Mouse (Mus musculus) adrenal gland, postnatal 14 days (tissue): ENCODE results near the gene 3110040M04Rik. TPM values are rescaled to one million over a fixed set of nuclear protein-coding genes. Genes with fewer than 3 reads are reported as not detected.
A peak's percentile ranks its signal among the peaks of the same experiment; 100 is the strongest.

Experiments used
- DNase-seq: peaks from one replicate; pipeline ENCODE4 v3.0.0; 2021; ENCODE audit warnings: mixed read lengths
- total RNA-seq: library from RNA; stranded (reverse); gene quantifications from 2 replicates; pipeline ENCODE4 v1.2.3, GENCODE M21; 2021

3110040M04Rik gene
- total RNA-seq, 1 experiment from 2014 or later, result not detected

DNA sequence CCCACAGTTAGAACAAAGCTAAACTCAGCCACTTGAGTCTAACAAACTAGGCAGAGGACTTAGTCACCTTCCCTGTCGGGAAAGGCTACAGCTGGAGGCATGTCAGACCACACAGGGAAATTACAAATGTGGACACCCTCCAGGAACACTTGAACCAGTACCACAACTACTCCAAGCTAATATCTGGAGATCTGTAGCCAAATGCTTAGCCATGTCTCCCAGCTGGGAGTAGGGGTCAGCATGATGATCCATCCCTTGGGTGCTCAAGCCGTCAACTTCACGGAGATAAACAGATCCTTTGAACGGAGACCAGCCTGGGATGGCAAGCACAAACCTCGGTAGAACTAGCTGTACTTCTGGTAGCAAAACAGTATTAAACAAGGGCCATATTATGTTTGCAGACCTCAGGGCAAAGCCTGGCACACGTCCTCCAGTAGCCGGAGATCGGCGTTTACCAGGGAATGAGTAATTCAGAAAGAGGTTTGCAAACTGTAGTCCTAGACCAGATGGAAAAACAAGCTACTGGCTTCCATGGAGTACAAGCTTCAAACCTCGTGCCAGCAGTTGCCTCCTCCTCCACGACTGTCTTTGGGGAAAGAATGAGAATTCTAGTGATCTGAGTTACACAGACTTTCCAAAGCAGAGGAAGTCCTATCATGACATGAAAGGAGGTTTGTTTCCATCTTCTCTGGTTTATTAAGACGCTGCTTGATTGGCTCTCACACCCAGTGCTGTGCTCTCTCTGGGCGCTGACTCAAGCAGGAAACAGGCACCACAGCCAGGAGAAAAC is 32.4 kb downstream of the 3110040M04Rik start:
- no peak for DNase-seq

DNA sequence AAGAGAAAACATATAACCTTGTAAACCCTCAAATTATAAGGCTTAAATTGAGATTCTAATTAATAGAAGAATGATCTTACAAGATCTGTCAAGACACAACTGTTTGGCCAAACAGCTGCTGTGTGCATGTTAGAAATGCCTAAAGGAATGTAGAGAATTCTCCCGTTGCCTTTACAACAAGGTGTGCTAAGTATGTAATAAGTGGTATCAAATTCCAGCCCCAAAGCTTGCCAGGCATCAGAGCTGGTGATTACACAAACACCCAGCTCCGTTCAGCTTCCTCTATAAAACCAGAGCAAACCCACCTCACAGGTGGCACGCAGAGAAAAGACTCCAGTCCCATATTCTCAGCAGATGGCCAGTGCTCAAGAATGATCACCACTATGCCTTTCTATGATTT is 33.9 kb downstream of the 3110040M04Rik start:
- no peak for DNase-seq

DNA sequence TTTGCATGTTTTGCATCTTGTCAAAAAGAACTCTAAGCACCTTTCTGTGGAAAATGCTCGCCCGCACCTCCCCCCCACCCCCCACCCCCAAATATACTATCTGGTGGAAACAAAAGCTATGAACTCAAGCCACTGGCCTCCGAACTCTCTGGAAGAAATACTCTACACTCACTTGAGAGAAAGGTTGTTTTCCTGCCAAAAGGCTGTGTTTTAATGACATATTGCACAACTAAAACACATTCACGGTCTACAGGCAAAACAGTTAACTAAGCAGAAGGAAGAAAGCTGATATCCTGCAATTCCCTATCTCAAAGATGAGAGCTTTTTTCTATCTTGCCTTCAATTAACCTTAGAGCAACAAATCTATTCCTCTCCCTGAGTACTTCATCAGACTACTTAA is 39.4 kb downstream of the 3110040M04Rik start:
- DNase-seq, result no peak

DNA sequence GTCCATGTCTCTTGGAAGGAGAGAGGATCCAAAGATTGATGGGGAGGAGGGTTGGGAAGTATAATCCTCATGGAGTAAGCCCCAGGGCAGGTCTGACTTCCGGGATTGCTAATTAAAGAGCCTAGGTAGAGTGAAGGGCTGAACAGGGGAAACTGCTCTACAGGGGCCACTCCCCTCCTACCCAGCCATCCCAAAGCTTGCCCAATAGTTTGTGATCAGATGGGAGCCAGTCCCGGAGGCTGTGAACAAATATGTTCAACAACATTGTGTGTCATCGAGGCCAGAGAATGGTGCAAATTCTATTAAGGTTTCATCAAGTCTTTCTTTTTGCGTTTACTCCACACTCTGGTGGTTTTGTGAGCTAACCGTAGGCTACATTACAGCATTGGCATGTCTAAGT is 40.1 kb downstream of the 3110040M04Rik start:
- DNase-seq, result no peak

DNA sequence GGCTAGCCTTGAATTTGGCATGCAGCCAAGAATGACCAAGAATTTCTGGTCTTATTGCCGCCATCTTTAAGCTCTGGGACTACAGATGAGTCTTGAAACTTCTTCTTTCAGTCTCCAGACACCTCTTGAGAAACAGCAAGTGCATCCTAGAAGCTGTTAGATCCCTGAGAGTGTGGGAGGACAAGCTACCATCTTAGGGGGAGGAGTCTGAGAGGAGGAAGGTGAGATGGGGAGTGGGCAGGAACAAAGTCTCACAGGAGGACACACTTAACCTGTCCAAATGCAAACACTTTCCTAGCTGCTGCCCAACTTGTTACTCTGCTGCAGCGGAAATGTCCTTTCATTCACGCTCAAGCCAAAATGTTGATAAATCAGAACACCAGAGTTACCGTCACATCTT is 40.8 kb downstream of the 3110040M04Rik start:
- DNase-seq, result no peak

DNA sequence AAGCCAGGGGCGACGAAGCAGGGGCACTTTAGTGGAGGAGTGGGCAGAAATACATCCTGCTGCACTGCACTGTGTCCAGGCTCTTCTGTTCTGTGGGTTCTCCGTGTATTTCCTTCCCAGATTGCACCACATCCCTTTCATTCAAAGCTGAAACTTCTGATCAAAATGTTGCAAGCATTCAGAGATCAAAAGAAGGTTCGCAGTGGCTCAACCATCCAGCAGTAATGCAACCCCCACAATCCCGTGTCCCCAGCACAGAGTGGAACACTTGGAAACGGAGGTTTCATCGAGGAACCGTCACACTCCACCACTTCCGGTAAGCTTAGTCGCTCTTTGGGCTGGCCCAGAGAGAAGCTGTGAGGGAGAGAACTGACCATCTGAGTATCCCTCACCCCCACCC is 41.2 kb downstream of the 3110040M04Rik start:
- DNase-seq, result no peak

DNA sequence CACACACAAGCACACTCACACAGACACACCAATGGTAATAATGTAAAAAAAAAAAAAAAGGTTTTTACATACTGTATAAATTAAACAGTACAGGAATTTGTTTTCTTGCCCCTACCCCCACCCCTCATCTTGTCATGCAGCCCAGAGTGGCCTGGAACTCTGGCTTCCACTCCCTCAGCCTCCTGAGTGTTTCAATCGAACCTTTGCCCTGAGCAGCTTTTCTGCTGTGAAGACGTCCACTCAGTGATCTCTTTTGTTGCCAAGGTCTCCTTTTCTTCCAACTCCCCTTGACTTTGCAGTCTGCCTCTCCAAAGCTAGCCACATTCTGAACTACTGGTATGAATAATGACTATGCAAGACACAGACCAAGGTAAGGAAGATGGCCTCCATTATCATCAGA is 41.9 kb downstream of the 3110040M04Rik start:
- DNase-seq, result no peak

DNA sequence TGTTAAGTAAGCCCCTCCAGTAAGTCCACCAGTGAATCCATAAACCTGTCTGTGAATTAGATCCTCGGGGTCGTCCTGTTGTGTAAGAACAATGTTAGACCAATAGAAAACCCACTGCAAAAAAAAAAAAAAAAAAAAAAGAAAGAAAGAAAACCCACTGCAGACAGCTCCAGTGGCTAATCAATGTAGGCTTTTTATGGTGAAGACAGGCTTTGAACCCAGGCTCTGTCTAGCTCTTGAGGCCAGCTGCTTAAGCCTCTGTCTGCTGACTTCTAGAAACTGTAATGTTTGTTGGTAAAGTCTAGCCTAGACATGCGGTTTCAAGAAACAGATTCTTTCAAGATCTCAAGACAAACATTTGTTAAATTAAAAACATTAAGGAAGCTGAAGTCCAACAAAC is 46.2 kb downstream of the 3110040M04Rik start:
- no peak for DNase-seq

DNA sequence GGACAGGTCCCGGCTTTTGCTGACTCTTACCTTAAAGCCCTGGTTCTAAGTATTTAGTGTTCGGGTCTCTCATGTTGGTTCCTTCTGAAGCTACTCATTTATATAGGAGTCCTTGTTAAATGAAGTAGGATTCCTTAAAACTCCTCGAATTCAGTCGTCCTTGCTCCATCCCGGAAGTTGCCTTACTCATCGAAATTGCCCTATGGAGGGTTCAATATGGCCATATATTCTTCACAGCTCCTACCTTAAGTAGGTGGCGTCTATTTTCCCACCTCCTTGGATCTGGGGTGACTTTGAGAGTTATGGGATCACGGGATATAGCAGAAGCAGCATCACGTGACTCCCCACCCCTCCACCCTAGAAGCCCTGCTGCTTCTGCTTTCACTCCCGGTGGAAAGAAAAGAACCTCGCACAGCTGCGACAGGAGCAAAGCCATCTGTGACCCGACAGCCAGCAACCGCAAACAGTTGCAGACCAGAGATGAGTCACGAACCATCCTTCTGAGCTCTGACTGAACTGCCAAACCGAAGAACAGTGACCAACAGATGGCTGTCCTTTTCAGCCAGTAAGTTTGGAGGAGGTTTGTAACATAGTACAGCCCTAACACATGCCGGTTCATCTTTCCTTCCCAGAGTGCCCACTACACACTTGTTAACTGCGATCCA is 46.7 kb downstream of the 3110040M04Rik start:
- DNase-seq, result peak; percentile 55

DNA sequence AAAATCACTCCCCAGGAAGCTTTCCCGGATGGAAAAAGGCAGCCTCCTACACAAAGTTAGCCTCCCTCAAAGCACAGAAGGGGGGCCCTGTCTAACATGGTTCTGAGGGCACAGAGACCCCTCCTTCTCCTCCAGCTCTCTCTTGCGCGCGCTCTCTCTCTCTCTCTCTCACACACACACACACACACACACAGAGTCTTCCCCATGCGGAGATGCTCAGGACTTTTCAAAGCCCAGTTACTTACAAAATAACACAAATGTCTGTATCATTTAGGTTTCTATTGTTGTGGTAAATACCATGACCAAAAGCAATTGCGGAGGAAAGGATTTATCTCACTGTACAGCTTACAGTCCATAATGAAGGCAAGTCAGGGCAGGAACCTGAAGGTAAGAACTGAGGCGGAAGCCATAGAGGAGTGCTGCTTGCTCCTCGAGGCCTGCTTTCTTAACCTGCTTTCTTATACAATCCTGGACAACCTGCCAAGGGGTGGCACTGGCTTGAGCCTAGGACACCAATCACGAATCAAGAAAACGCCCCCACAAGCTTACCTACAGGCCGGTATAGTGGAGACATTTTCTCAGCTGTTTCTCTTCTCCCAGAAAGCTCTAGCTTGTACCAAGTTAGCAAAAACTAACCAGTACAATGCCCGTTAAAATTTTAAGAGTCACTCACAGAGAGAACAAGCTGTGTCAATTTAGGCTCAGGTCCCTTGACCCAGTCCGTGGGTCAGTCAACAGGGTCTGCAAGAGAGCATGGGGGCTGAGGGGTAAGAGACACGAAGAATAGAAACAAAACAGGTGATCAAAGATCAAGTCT is 47.5 kb downstream of the 3110040M04Rik start:
- no peak for DNase-seq

Other genes starting within 250 kb of the 3110040M04Rik start
- gene Hmcn1, start 210.7 kb upstream of the 3110040M04Rik start, total RNA-seq, result 4.2 and 6.9 TPM in 2 replicates
- gene Gm47985, start 21.6 kb upstream of the 3110040M04Rik start, total RNA-seq, result not detected in 2 replicates
- gene Gm8947, start 11.7 kb upstream of the 3110040M04Rik start, total RNA-seq, result not detected in 2 replicates
- not detected in 2 replicates for gene Gm47995, start 5.7 kb upstream of the 3110040M04Rik start, total RNA-seq
- gene Gm47996, start 6.0 kb downstream of the 3110040M04Rik start, total RNA-seq, result not detected in 2 replicates
- 200 and 309 TPM in 2 replicates for gene Ivns1abp, start 140.4 kb downstream of the 3110040M04Rik start, total RNA-seq
- 20.2 and 24.4 TPM in 2 replicates for gene Swt1, start 224.3 kb downstream of the 3110040M04Rik start, total RNA-seq
- 26.9 and 28.9 TPM in 2 replicates for gene Trmt1l, start 224.4 kb downstream of the 3110040M04Rik start, total RNA-seq